Mouse (Mus musculus) retina, embryonic 14.5 days (tissue): ENCODE results near the gene Kcnc3.
A peak's percentile ranks its signal among the peaks of the same experiment; 100 is the strongest.

Experiments
- DNase-seq: peaks from one replicate; pipeline ENCODE4 v3.0.0-alpha.2; 2015; ENCODE audit warnings: low spot score

Gene Kcnc3

DNA sequence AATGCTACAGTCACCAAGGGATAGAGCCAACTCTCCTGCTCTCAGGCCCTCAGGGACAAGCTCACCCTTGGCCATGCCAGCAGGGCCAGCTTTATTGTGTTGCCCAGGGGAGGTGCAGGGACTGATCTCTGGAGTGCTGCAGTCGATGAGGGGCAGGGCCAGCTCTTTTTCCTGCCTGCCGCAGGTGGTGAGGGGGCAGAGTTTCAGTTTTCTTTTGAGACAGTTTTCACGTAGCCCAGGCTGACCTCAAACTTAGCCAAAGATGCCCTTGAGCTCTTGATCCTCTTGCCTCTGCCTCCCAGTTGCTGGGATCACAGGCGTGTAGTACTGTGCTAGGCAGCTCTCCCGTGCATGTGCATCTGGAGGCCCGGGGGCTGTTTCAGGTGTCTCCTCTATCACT lies 19.5 kb upstream of the Kcnc3 start:
- no peak for DNase-seq

DNA sequence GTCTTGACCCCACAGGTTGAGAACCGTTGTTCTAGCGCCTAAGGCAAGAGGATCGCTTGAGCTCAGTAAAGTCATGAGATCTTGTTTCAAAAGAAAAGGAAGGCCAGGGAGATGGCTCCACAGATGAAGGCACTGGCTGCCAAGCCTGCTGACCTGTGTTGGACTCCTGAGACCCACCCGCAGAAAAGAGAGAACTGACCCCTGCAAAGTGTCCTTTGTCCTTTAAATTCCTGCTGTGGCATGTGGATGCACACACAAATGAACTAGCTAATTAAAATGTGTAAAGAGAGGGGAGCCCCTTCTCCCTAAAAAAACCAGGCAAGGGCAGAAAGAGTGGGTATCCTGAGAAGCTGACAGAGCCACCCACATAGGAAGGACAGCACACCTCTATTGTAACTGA lies 18.7 kb upstream of the Kcnc3 start:
- DNase-seq: no peak

GRCm38 (mm10) chr7:44572213-44572701 lies 18.2 kb upstream of the Kcnc3 start, which contains the start of gene Napsa:
Napsa (plus strand) TSS chr7:44572380.
- no peak for DNase-seq

DNA sequence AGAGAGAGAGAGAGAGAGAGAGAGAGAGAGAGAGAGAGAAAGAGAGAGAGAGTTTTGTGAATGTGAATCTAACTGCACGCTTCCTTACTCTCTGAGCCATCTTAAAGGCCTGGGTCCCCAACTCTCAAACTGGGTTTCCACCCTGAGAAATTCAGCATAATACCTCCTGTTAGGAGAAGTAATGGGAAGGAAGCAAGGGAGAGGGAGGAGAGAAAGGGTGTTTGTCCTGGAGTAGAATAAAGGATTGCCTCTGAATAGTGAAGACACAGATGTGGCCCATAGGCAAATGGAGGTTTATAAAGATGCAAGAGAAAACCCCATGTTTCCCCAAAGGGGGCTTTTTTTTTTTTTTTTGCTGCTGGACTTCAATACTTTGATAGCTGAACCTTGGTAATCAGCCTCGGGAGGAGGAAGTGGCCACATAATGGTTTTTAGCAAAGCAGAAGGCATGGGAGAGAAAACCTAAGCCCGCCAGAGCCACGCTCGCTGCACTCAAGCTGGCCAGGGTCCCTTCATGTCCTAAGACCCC lies 17.4 kb upstream of the Kcnc3 start:
- DNase-seq: no peak

DNA sequence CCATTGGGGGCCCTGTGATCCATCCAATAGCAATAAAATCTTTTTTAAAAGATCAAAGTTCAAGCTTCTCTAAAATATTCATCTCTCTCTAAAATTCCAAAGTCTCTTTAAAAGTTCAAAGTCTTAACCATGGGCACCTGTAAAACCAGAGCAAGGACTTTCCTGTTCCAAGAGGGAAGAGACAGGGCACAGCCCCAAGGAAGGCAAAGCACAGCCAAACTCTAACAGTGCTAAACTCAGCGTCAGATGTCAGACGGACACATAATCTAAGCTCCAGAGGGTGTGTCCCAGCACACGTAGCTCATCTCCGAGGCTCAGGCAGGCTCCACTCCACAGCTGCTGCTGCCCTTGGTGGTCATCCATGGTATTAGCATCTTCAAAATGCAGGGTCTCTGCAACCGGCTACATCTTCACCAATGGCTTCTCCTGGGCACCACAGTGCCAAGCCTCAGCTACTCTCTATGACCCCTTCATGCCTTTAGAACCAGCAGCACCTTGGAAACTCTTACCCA lies 14.1 kb upstream of the Kcnc3 start:
- no peak for DNase-seq

GRCm38 (mm10) chr7:44581637-44582036 lies 8.8 kb upstream of the Kcnc3 start:
- DNase-seq: no peak

GRCm38 (mm10) chr7:44582709-44583108 lies 7.8 kb upstream of the Kcnc3 start:
- no peak for DNase-seq

DNA sequence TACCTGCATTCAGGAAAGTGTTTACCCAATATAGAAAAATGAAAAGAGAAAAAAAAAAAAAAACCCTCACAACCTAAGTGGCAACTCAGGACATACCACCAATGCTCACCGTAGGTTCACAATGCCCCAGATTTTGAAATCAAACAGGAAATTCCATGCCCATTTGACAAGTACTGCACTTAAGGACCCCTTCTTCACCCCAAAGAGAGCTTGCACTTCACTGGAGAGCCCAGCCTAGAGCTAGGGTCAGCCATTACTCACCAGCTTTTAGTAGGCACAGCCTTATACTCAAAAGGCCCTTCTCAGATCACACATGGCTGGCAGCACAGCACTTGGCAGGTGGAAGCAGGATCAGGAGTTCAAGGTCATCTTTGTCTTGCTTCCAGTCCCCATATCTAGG lies 7.3 kb upstream of the Kcnc3 start:
- DNase-seq: no peak

- DNase-seq: no peak
These were observed 6.1 kb upstream of the Kcnc3 start for GRCm38 (mm10) chr7:44584265-44584804.

GRCm38 (mm10) chr7:44584921-44585320 lies 5.5 kb upstream of the Kcnc3 start:
- no peak for DNase-seq

DNA sequence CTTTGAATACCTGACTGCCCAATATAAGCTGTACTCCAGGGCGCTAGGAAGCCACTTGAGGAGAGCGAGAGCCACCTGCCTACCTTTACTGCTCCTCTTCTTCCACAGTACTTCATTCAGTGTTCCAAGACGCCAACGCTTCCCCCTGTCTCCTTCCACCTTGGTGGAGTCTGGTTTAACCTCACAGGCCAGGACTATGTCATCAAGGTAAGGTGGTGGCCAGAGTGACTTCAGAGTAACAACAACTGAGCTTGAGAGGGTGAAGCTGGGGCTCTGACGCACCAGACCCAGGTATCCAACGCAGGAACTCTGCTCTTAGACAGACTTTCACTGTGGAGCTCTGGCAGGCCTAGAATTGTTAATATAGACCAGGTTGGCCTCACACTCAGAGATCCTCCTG lies 4.9 kb upstream of the Kcnc3 start:
- DNase-seq: no peak

DNA sequence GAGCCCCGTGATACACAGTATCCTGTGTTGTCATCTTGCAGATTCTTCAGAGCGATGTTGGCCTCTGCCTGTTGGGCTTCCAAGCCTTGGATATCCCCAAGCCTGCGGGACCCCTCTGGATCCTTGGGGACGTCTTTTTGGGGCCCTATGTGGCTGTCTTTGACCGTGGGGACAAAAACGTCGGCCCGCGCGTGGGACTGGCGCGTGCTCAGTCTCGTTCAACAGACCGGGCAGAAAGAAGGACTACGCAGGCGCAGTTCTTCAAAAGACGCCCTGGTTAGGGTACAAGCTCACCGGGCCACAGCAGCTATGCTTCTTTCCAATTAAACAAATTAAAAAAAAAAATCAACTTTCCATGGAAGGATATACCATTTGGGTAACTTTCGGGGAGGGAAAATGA lies 3.9 kb upstream of the Kcnc3 start:
- peak; percentile 72 for DNase-seq

DNA sequence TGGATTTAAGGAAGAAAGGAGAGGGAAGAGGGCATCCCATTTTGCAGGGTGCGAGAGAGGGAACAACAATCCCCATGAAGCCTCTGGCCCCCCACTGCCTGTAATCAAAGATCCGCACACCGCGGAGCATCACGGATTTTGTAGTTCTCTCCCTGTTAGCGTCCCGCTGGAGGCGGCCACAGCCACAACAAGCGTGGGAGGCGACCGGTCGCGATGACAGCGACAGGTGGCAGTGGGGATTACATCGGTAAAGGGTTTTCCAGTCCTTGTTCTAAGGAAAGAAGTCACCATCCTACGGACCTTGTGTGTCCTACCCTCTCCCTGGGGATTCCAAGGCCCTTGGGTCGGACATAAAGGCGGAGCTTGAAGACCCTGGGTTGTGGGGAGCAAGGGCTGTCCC lies 3.5 kb upstream of the Kcnc3 start:
- DNase-seq: peak; percentile 85

DNA sequence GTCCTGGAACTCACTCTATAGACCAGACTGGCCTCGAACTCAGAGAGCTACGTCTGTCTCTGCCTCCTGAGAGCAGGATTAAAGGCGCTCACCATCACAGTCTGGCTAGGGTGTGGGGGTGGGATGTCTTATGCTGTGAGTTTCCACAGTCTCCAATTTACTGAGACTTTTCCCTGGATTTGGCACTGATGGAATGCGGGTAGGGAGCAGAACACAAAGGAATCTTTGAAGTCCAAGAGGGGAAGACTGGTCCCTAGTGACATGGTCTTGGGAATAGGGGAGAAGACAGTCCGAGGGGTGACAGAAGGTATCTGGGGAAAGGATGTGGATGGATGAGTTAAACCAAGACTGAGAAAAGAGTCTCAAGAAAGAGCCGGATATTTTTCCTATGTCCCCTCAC lies 2.8 kb upstream of the Kcnc3 start:
- DNase-seq: no peak

DNA sequence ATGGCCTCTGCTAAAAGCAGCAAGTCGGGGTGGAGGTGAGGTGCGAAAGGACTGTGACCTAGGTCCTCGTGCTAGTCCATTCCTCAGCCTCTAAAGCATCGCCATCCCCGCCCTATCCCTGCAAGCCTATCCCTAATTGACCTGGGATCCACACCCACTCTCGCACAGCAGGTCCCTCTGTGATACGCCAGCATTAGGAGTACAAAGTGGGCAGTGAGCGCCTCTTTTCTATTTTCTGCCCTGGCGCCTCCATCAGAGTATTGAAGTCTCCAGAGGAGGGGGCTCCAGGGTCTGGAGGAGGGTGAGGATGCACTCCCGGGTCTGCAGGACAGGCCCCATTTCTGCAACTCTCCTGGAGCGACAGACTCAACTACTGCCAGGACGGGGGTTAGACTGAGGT lies 2.1 kb upstream of the Kcnc3 start:
- no peak for DNase-seq

- peak; percentile 81 for DNase-seq
These were observed 1.3 kb upstream of the Kcnc3 start for GRCm38 (mm10) chr7:44589149-44589548.

DNA sequence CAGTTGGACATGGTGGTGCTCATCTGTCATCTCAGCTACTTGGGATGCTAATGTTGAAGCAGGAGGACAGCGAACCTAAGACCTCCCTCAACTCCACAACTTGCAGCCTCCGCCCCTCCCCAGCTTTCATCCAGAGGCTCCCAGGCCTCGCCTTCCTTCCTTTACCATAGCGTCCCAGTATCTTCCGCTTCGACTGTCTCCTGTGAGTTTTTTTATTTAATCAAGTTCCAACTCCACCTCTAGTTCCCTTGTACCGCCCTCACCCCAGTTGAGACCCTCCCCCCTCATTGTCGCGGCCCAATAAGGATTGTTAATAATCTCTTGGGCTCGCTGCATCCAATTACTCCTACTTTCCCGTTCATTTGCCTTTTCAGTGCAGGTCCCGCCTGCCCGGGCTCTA lies 518 bp upstream of the Kcnc3 start:
- no peak for DNase-seq

DNA sequence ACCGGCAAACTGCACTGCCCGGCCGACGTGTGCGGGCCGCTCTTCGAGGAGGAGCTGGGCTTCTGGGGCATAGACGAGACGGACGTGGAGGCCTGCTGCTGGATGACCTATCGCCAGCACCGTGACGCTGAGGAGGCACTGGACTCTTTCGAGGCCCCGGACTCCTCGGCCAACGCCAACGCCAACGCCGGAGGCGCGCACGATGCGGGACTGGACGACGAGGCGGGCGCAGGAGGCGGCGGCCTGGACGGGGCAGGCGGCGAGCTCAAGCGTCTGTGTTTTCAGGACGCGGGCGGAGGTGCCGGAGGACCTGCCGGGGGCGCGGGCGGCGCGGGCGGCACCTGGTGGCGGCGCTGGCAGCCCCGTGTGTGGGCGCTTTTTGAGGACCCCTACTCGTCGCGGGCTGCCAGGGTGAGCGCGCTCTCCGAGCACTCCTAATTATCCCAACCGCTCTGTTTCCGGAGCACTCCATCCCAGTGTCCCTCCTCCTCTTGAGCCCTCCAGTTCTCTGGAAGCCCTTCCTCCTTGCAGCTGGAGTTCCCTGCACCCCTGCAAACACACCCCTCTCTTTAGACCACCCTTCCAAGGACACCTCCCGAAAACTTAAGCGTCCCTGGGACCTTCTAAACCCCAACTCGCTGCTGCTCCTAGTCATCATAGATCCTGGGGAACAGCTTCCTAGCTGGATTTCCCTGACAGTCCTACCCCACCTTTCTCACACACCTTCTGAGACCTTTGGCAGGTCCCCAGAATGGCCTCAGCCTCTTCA lies 1.1 kb downstream of the Kcnc3 start:
- DNase-seq: no peak

DNA sequence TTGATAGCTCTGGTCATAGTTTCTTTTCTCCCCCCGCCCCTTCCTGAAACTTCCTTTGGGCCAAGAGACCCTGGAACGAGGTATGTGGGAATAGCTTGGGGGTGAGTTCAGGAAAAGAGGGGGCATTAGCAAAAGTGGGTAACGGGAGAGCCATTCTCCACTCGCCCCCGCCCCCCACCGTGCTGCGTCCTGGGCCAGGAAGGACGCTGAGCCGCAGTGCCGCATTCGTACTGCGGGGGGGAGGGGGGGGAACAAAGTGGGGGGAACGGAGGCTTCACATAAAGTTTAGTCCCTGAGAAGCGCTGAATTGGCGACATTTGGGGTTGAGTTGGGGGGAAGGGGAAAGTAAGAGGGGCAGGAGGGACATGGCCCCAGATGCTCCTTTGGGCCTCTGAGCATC lies 2.6 kb downstream of the Kcnc3 start:
- DNase-seq: no peak

DNA sequence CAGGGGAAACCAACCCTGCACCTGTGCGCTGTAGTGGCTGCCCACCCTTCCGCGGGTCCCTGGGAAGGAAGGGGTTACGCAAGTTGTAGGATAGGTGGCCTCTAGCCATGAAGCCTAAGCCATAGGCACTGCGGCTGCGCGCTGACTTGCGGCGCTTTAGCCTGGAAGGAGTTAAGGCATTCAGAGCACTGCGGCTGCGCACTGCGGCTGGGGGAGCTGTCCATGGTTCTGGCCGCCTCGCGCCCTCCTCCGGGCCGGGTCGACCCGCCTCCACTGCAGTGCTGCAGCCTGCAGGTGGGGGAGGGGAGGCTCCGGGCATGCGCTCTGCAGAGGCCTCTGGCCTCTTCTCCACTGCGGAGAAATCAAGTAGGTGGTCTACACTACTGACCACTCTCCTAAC lies 3.3 kb downstream of the Kcnc3 start:
- DNase-seq: peak; percentile 95

GRCm38 (mm10) chr7:44594291-44594690 lies 3.8 kb downstream of the Kcnc3 start:
- DNase-seq: no peak

DNA sequence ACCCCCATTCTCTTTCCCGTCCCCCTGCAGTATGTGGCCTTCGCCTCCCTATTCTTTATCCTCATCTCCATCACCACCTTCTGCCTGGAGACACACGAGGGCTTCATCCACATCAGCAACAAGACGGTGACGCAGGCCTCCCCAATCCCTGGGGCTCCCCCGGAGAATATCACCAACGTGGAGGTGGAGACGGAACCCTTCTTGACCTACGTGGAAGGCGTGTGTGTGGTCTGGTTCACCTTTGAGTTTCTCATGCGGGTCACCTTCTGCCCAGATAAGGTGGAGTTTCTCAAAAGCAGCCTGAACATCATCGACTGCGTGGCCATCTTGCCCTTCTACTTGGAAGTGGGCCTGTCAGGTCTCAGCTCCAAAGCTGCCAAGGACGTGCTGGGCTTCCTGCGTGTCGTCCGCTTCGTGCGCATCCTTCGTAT lies 4.7 kb downstream of the Kcnc3 start:
- no peak for DNase-seq

DNA sequence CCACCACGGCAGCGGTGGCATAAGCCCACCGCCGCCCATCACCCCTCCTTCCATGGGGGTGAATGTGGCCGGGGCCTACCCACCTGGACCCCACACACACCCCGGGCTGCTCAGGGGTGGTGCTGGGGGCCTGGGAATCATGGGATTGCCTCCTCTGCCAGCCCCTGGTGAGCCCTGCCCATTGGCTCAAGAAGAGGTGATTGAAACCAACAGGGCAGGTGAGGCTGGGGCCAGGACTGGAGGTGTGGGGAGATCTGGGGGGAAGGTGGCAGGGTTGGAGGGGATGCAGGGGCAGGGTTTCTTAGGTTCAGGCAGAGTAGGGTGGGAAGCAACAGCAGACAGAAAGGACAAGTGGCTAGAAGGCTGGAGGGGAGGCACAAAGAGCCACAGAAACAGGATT lies 5.6 kb downstream of the Kcnc3 start:
- DNase-seq: no peak
